Mouse (Mus musculus) MEL (cell line): ENCODE data around the gene Prrg2. TPM values are rescaled to one million over a fixed set of nuclear protein-coding genes. Genes with fewer than 3 reads are reported as not detected.

Experiments
- DNase-seq: peaks from one replicate; pipeline ENCODE4 v3.0.0; 2011; ENCODE audit warnings: low read depth, low spot score
- H3K27ac ChIP-seq: 2 replicates; pipeline ENCODE4 v1.5.1; 2012; ENCODE audit warnings: low read depth, mild to moderate bottlenecking, control low read depth, low read length, moderate library complexity; ENCODE audit not compliant: control insufficient read depth
- H3K27me3 ChIP-seq, 2 experiments: fragments of 150-350 bp in 1 of 2; sonication (generic) in 1 of 2; 2 replicates each; pipeline ENCODE4 v1.6.1; 2012; ENCODE audit warnings: low read length in 2 of 2, mild to moderate bottlenecking in 2 of 2, improper control_type of control experiment in 1 of 2, moderate library complexity in 1 of 2; ENCODE audit not compliant: insufficient read depth in 2 of 2, control insufficient read depth in 1 of 2
- H3K36me3 ChIP-seq, 2 experiments: 2 replicates each; pipeline ENCODE4 v1.6.1; 2012 to 2014; ENCODE audit warnings: low read length in 2 of 2, improper control_type of control experiment in 1 of 2, inconsistent platforms in 1 of 2, mild to moderate bottlenecking in 1 of 2; ENCODE audit not compliant: insufficient read depth in 2 of 2, control insufficient read depth in 1 of 2
- H3K4me1 ChIP-seq, 2 experiments: fragments of 150-350 bp in 1 of 2; sonication (generic) in 1 of 2; 2 replicates each; pipeline ENCODE4 v1.6.1; 2012; ENCODE audit warnings: low read length in 2 of 2, improper control_type of control experiment in 1 of 2, mild to moderate bottlenecking in 1 of 2; ENCODE audit not compliant: insufficient read depth in 2 of 2, control insufficient read depth in 1 of 2
- H3K4me3 ChIP-seq, 2 experiments: fragments of 150-350 bp in 1 of 2; sonication (generic) in 1 of 2; 2 replicates each; pipeline ENCODE4 v1.5.1; 2012; ENCODE audit warnings: low read depth in 2 of 2, low read length in 2 of 2, mild to moderate bottlenecking in 2 of 2, moderate library complexity in 2 of 2, control low read depth in 1 of 2, improper control_type of control experiment in 1 of 2; ENCODE audit not compliant: control insufficient read depth in 1 of 2, insufficient read depth in 1 of 2
- H3K79me2 ChIP-seq: 2 replicates; pipeline ENCODE4 v1.6.1; 2012; ENCODE audit warnings: mild to moderate bottlenecking, low read length, moderate library complexity; ENCODE audit not compliant: control insufficient read depth, poor library complexity, insufficient read depth
- H3K9ac ChIP-seq: 2 replicates; pipeline ENCODE4 v1.6.1; 2012; ENCODE audit warnings: low read depth, mild to moderate bottlenecking, control low read depth, low read length, moderate library complexity; ENCODE audit not compliant: control insufficient read depth, poor library complexity, severe bottlenecking
- H3K9me3 ChIP-seq: fragments of 150-350 bp; sonication (generic); replicated peaks from 2 replicates; pipeline ENCODE4 v1.6.1; 2012; ENCODE audit warnings: mild to moderate bottlenecking, low read length, improper control_type of control experiment, moderate library complexity; ENCODE audit not compliant: insufficient read depth
- MAX ChIP-seq: IDR thresholded peaks from 2 replicates; pipeline ENCODE4 v1.6.1; 2011; ENCODE audit warnings: low read length, improper control_type of control experiment
- POLR2AphosphoS5 ChIP-seq: IDR thresholded peaks from 2 replicates; pipeline ENCODE4 v1.6.1; 2012; ENCODE audit warnings: low read depth, borderline replicate concordance, mild to moderate bottlenecking, inconsistent platforms, low read length, moderate library complexity, mixed read lengths
- polyA plus RNA-seq, 2 experiments: library from polyadenylated mRNA; stranded (reverse) in 1 of 2; unstranded in 1 of 2; fragments of >175 nt in 1 of 2; fragments of >200 nt in 1 of 2; gene quantifications; 2 replicates each; pipeline versions ENCODE4 v1.2.1 to v1.2.4; 2012; ENCODE audit warnings: low replicate concordance in 2 of 2, low read depth in 1 of 2; ENCODE audit not compliant: insufficient read length in 2 of 2, insufficient read depth in 1 of 2, missing spikeins in 1 of 2
- total RNA-seq: library from RNA; depleted of rRNA; stranded (reverse); fragments of 300-350 nt; gene quantifications from 2 replicates; pipeline ENCODE4 v1.2.3, GENCODE M21; 2012; rRNA removed

Prrg2 gene
- total and polyA plus RNA-seq, 3 experiments: 7.5 to 16.9 TPM; not detected in 1

- peaks cover 4% of the 10 kb centered on the region for H3K79me2 ChIP-seq
- TF ChIP-seq POLR2AphosphoS5 (no peak), MAX (no peak)
- no peaks in the 10 kb centered on the region for H3K27me3 ChIP-seq
- H3K4me1 ChIP-seq: no peaks in the 10 kb centered on the region
- H3K9me3 ChIP-seq: no peaks in the 10 kb centered on the region
- H3K9ac ChIP-seq: no peak overlapping the region
- H3K27ac ChIP-seq: no peak overlapping the region
- peaks cover 1 to 3% of the 10 kb centered on the region in 2 experiments; a peak in 3 of 4 replicates for H3K36me3 ChIP-seq
- DNase-seq: no peak
- no peak overlapping the region for H3K4me3 ChIP-seq
Observed at GRCm38 (mm10) chr7:45004546-45004945, 57.9 kb downstream of the Prrg2 start.

Other genes starting within 250 kb of the Prrg2 start
Only the 30 nearest of the 36 such genes appear.
- 39.3 and 49.9 TPM in 2 replicates for gene Pnkp, start 205.5 kb downstream of the Prrg2 start, total RNA-seq
- 10 to 100 TPM in 1 of 2 experiments, not detected in 1; 45.6 TPM for gene Pnkp, start 205.5 kb downstream of the Prrg2 start, polyA plus RNA-seq
- 44.1 and 46.4 TPM in 2 replicates for gene Ptov1, start 192.9 kb downstream of the Prrg2 start, total RNA-seq
- gene Ptov1, start 192.9 kb downstream of the Prrg2 start, polyA plus RNA-seq: 100 to 1,000 TPM in 1 of 2 experiments, not detected in 1; 168 TPM
- gene Med25, start 170.0 kb downstream of the Prrg2 start, total RNA-seq: 50.5 and 53.9 TPM in 2 replicates
- 100 to 1,000 TPM in 1 of 2 experiments, not detected in 1; 118 TPM for gene Med25, start 170.0 kb downstream of the Prrg2 start, polyA plus RNA-seq
- 6.8 and 9.4 TPM in 2 replicates for gene Fuz, start 166.6 kb downstream of the Prrg2 start, total RNA-seq
- gene Fuz, start 166.6 kb downstream of the Prrg2 start, polyA plus RNA-seq: 10 to 100 TPM in 1 of 2 experiments, not detected in 1; 18.1 TPM
- gene Ap2a1, start 133.2 kb downstream of the Prrg2 start, total RNA-seq: 54.0 and 54.4 TPM in 2 replicates
- 100 to 1,000 TPM in 1 of 2 experiments, 10 to 100 TPM in 1; 73.1 to 107 TPM for gene Ap2a1, start 133.2 kb downstream of the Prrg2 start, polyA plus RNA-seq
- gene Tsks, start 119.5 kb downstream of the Prrg2 start, total RNA-seq: 0.10 TPM in 1 of 2 replicates, not detected in the other
- under 1 TPM in 1 of 2 experiments, not detected in 1; 0.08 TPM for gene Tsks, start 119.5 kb downstream of the Prrg2 start, polyA plus RNA-seq
- gene Cpt1c, start 87.8 kb downstream of the Prrg2 start, total RNA-seq: 0.20 and 0.35 TPM in 2 replicates
- gene Cpt1c, start 87.8 kb downstream of the Prrg2 start, polyA plus RNA-seq: under 1 TPM in 1 of 2 experiments, not detected in 1; 0.81 TPM
- gene Prmt1, start 76.1 kb downstream of the Prrg2 start, total RNA-seq: 317 and 339 TPM in 2 replicates
- gene Prmt1, start 76.1 kb downstream of the Prrg2 start, polyA plus RNA-seq: 100 to 1,000 TPM; 254 to 715 TPM
- gene Irf3, start 65.0 kb downstream of the Prrg2 start, total RNA-seq: 78.6 and 83.4 TPM in 2 replicates
- gene Irf3, start 65.0 kb downstream of the Prrg2 start, polyA plus RNA-seq: 10 to 100 TPM in 1 of 2 experiments, not detected in 1; 82.1 TPM
- 13.4 and 16.6 TPM in 2 replicates for gene Bcl2l12, start 64.0 kb downstream of the Prrg2 start, total RNA-seq
- 10 to 100 TPM in 1 of 2 experiments, not detected in 1; 24.6 TPM for gene Bcl2l12, start 64.0 kb downstream of the Prrg2 start, polyA plus RNA-seq
- gene Scaf1, start 46.3 kb downstream of the Prrg2 start, total RNA-seq: 17.7 and 18.3 TPM in 2 replicates
- gene Scaf1, start 46.3 kb downstream of the Prrg2 start, polyA plus RNA-seq: 10 to 100 TPM; 34.4 to 81.5 TPM
- gene Rras, start 44.7 kb downstream of the Prrg2 start, total RNA-seq: 4.2 and 5.0 TPM in 2 replicates
- 10 to 100 TPM in 1 of 2 experiments, not detected in 1; 24.1 TPM for gene Rras, start 44.7 kb downstream of the Prrg2 start, polyA plus RNA-seq
- 3.3 and 3.5 TPM in 2 replicates for gene Prr12, start 9.8 kb downstream of the Prrg2 start, total RNA-seq
- 10 to 100 TPM in 1 of 2 experiments, not detected in 1; 32.1 TPM for gene Prr12, start 9.8 kb downstream of the Prrg2 start, polyA plus RNA-seq
- gene Nosip, start 248 bp downstream of the Prrg2 start, total RNA-seq: 49.9 and 50.7 TPM in 2 replicates
- gene Nosip, start 248 bp downstream of the Prrg2 start, polyA plus RNA-seq: 10 to 100 TPM in 1 of 2 experiments, not detected in 1; 78.9 TPM
- gene Rcn3, start 29.5 kb upstream of the Prrg2 start, total RNA-seq: 16.0 and 29.3 TPM in 2 replicates
- 10 to 100 TPM in 1 of 2 experiments, not detected in 1; 43.0 TPM for gene Rcn3, start 29.5 kb upstream of the Prrg2 start, polyA plus RNA-seq
- gene Fcgrt, start 41.2 kb upstream of the Prrg2 start, total RNA-seq: 0.26 and 0.27 TPM in 2 replicates
- gene Fcgrt, start 41.2 kb upstream of the Prrg2 start, polyA plus RNA-seq: 1 to 10 TPM in 1 of 2 experiments, not detected in 1; 1.7 TPM
- 2,482 and 2,708 TPM in 2 replicates for gene Rps11, start 61.8 kb upstream of the Prrg2 start, total RNA-seq
- gene Rps11, start 61.8 kb upstream of the Prrg2 start, polyA plus RNA-seq: 1,000 to 10,000 TPM; 3,189 to 5,434 TPM
- gene Rpl13a, start 66.1 kb upstream of the Prrg2 start, total RNA-seq: 2,773 and 3,160 TPM in 2 replicates
- gene Rpl13a, start 66.1 kb upstream of the Prrg2 start, polyA plus RNA-seq: 1,000 to 10,000 TPM; 2,091 to 3,727 TPM
- 0.69 and 3.9 TPM in 2 replicates for gene Gm45713, start 73.6 kb upstream of the Prrg2 start, total RNA-seq
- gene Gm45713, start 73.6 kb upstream of the Prrg2 start, polyA plus RNA-seq: not detected
- gene Flt3l, start 73.8 kb upstream of the Prrg2 start, total RNA-seq: 9.5 and 13.0 TPM in 2 replicates
- gene Flt3l, start 73.8 kb upstream of the Prrg2 start, polyA plus RNA-seq: 10 to 100 TPM in 1 of 2 experiments, not detected in 1; 35.4 TPM
- gene Pih1d1, start 91.6 kb upstream of the Prrg2 start, total RNA-seq: 119 and 141 TPM in 2 replicates
- 100 to 1,000 TPM in 1 of 2 experiments, not detected in 1; 148 TPM for gene Pih1d1, start 91.6 kb upstream of the Prrg2 start, polyA plus RNA-seq
- gene Aldh16a1, start 91.9 kb upstream of the Prrg2 start, total RNA-seq: 33.9 and 34.0 TPM in 2 replicates
- gene Aldh16a1, start 91.9 kb upstream of the Prrg2 start, polyA plus RNA-seq: 10 to 100 TPM in 1 of 2 experiments, not detected in 1; 61.6 TPM
- gene Slc17a7, start 101.3 kb upstream of the Prrg2 start, total RNA-seq: 0.23 TPM in 2 replicates
- gene Slc17a7, start 101.3 kb upstream of the Prrg2 start, polyA plus RNA-seq: 1 to 10 TPM in 1 of 2 experiments, not detected in 1; 1.0 TPM
- gene Gfy, start 116.9 kb upstream of the Prrg2 start, total RNA-seq: not detected in 2 replicates
- not detected for gene Gfy, start 116.9 kb upstream of the Prrg2 start, polyA plus RNA-seq
- gene Pth2, start 118.3 kb upstream of the Prrg2 start, total RNA-seq: not detected in 2 replicates
- gene Pth2, start 118.3 kb upstream of the Prrg2 start, polyA plus RNA-seq: not detected
- gene Ccdc155, start 142.2 kb upstream of the Prrg2 start, total RNA-seq: 0.16 and 0.27 TPM in 2 replicates
- gene Ccdc155, start 142.2 kb upstream of the Prrg2 start, polyA plus RNA-seq: under 1 TPM in 1 of 2 experiments, not detected in 1; 0.38 TPM
- gene Dkkl1, start 149.5 kb upstream of the Prrg2 start, total RNA-seq: 8.5 and 9.2 TPM in 2 replicates
- 10 to 100 TPM in 1 of 2 experiments, not detected in 1; 32.0 TPM for gene Dkkl1, start 149.5 kb upstream of the Prrg2 start, polyA plus RNA-seq
- 0.19 TPM in 1 of 2 replicates, not detected in the other for gene Tead2, start 153.1 kb upstream of the Prrg2 start, total RNA-seq
- gene Tead2, start 153.1 kb upstream of the Prrg2 start, polyA plus RNA-seq: under 1 TPM in 1 of 2 experiments, not detected in 1; 0.38 TPM
- 17.2 and 22.4 TPM in 2 replicates for gene Cd37, start 176.4 kb upstream of the Prrg2 start, total RNA-seq
- gene Cd37, start 176.4 kb upstream of the Prrg2 start, polyA plus RNA-seq: 100 to 1,000 TPM in 1 of 2 experiments, not detected in 1; 111 TPM
- not detected in 2 replicates for gene Slc6a16, start 178.4 kb upstream of the Prrg2 start, total RNA-seq
- gene Slc6a16, start 178.4 kb upstream of the Prrg2 start, polyA plus RNA-seq: not detected